Mouse (Mus musculus): ENCODE data around the gene Zcchc13.
"Not testable (repeated sequence)": the region's sequence is repeated elsewhere in the genome, so short reads cannot be mapped to it uniquely, and the experiment has no call there.

Gene Zcchc13

GRCm38 (mm10) chrX:103644301-103644700 lies 13.9 kb downstream of the Zcchc13 start:
- DNase-seq (ENCODE audit: low spot score) = no peak

DNA sequence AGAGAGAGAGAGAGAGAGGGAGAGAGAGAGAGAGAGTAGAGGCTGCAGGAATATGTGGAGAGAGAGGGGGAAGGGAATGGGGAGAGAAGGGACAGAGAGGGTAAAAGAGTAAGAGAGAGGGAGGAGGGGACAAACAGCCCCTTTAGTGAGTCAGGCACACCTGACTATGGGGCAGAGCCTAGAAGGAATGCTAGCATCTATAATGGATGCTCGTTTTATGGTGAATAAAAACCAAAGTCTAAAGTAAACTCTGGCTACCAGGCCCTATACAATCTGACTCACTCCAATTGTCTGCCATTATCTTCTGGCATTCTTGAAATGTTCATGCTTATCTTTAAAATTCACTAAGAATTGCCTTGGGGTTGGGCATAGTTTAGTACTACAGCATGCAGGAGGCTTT lies 21.7 kb downstream of the Zcchc13 start:
- DNase-seq (ENCODE audit: low spot score) = no peak

DNA sequence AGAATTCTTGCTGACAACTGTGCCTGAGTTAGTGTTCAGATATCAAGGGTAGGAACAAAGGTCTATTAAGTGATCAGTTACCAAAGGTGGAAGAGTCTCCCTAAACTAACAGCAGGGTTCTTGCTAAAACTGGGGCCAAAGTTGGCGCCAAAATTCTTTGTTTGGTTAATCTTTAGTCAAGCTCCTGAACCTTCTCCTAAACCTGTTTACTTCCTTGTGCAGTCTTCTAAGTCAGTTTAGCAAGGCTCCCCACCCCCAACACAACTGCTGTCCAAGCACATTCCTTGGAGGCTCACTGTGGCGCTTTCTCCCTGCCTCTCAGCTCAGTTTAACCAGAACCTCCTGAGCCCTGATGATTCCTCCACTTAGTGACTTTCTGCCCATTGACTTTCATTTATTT lies 22.6 kb downstream of the Zcchc13 start:
- peak; percentile 11 for DNase-seq (ENCODE audit: low spot score)

DNA sequence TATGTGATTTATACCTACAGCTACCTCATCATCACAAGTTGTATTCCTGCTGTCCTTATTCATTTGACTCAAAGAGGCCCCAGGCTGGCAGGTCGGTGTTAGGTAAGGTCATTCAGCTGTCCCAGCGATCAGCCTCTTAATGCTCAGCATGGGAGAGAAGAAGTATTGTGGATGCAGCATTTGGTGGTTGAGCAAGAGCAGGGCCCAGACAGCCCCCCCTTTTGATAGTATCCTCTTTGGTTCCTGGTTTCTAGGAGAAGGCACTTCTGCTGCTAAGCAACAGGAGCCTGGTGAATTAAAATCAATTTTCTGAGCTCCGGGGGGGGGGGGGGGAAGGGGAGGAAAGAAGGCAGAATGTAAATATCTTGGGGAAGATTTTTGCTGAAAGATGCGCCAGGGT lies 28.6 kb downstream of the Zcchc13 start:
- DNase-seq (ENCODE audit: low spot score) = no peak

GRCm38 (mm10) chrX:103664445-103664844 lies 34.1 kb downstream of the Zcchc13 start:
- not testable (repeated sequence) for DNase-seq (ENCODE audit: low spot score)

DNA sequence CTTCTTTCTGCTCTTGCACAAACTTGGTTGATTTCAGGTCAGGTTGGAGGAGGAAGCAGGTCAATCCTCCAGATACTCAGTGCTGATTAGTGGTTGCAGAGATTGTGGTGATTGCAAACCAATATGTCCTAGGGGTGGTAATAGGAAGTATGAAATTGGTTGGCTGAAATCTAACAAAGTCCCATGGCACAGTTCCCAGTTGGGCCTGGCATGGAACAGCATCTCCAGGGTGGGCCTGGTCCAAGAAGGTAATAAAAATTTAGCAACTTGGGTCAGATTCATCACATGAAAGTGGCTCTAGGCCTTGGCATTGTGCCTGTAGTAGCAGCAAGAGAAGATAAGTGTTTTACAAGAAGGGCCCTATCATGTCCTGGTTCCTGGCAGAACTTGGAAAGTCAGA lies 39.9 kb downstream of the Zcchc13 start:
- DNase-seq (ENCODE audit: low spot score) = no peak

DNA sequence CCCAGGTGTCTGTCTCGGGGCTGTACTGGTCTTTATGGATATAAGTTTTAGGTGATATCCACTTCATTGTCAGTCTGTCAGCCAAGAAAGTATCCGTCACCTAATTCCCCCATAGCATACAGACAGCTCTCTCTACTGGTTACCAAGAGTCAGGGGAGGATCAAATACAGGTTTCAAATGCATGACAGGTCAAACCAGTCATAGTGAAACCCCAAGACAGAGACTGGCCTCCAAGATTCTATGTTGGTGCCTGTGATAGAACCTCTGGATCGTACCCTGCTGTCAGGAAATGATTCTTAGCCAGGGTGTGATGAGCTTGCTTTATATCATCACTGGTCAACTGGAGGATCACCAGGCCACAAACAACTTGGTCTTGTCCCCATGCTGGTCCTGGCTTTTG lies 43.4 kb downstream of the Zcchc13 start:
- DNase-seq (ENCODE audit: low spot score) = no peak

DNA sequence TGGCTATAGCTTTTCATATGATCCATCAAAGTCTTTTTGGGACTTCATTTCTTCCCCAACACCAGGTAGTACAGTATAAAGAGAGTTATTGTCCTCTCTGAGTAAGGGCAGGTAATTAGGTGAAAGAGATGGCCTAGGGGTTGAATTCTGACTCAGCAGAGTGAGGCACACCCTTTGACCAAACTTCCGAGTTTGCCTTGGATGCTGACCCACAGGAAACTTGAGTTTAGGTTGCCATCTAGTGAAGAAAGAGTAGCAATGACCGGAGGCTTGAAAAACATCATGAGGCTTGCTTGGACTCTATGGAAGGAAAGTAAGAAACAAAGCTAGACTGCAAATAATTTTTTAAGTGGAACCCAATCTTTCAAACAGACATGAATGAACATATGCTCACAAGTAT lies 44.3 kb downstream of the Zcchc13 start:
- peak; percentile 51 for DNase-seq (ENCODE audit: low spot score)

All from embryo, embryonic 10 days (tissue).